Mouse (Mus musculus) cerebellum, postnatal 14 days (tissue): ENCODE data around the gene Use1.

Experiments used
- DNase-seq, 2 experiments: peaks; one replicate each; pipeline ENCODE4 v3.0.0; 2021; ENCODE audit warnings: mixed read lengths in 2 of 2

Use1 gene

GRCm38 (mm10) chr8:71403107-71403885 lies 36.6 kb downstream of the Use1 start:
- DNase-seq = no peak

- DNase-seq = no peak
Measured at GRCm38 (mm10) chr8:71404011-71404410, 37.4 kb downstream of the Use1 start.

DNA sequence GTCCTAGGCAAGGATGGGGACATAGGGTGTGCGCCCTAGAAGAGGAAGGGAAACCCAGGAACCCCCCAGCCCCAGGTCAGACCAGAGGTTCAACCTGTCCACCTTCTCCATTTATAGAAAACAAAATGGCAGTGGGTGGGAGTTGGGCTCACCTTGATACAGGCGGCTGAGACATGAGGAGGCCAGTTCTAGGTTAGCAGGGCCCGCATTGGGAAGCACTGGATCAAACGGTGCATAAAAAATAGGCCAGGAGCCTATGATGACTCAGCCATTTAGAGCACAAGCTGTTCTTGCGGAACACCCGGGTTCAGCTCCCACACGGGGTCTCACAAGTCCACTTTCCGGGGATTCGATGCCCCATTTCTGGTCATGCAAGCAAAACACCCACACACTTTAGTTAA lies 38.3 kb downstream of the Use1 start:
- DNase-seq = no peak

DNA sequence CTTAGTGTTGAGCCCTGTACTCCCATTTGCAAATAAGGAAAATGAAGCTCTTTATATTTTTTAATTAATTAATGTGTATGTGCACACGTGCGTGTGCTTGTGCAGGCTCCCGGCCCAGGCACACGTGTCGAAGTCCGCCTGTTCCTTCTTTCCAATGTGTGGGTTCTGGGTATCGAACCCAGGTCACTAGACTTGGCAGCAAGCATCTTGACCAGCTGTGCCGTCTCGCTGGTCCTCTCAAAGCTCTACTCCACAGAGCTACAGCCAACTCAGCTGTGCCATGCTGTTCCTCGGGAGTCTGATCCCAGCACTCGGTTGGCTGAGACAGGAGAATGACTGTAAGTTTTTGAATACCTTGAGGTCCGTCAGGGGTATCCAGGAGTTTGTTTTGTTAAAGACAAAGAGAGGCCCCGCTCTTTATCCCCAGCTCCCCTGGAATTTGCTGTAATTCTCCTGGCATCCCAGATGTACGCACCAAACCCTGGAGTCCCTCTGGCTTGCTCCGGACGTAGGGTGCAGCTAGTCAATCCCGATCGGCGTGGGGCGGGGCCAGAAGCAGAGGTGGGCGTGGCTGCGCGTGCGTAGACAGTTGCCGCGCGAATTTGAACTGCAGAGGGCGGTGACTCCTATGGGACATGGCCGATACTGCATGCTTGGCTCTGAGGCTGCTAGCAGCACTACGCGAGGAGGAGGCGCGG lies 38.9 kb downstream of the Use1 start, which contains the start of gene Ankle1:
Ankle1 (plus strand) TSS at position 610 of the 698 bp plus-strand sequence.
- DNase-seq = peak; percentile 96 to 98

DNA sequence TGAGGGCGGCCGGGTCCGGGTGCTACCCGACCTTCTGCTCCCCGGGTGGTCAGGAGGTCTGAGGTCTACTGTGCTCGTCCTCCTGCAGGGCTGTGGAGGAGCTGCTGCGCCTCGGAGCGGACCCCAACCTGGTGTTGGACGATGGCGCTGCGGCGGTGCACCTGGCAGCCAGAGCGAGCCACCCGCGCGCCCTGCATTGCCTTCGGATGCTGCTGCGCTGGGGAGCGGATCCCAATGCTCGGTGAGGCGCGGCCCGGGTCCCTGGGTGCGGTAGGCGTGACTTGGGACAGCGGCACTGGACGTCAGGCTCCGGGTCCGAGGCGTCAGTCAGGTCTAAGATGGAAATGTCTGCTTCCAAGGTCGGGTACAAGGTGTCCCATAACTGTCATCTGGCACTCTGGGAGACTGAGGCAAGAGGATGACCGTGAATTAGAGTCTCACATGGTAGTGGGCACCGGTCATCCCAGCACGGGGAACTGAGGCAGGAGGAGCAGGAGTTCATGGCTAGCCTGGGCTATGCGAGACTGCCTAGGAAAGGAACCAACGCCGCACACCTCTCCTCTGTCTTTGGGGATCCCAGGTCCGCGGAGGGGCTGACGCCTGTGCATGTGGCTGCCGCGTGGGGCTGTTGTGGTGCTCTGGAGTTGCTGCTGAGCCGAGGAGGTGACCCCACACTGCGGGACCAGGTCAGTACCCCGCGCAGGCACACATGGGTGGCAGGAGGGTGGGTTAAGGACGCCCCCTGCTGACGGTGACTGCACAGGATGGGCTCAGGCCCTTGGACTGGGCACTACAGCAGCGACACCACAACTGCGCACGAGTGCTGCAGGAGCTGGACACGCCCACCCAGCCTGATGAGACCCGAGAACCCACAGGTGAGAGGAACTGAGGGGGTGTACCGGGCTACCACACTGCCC lies 39.7 kb downstream of the Use1 start:
- DNase-seq = peak in 1 of 2 experiments; percentile 69

DNA sequence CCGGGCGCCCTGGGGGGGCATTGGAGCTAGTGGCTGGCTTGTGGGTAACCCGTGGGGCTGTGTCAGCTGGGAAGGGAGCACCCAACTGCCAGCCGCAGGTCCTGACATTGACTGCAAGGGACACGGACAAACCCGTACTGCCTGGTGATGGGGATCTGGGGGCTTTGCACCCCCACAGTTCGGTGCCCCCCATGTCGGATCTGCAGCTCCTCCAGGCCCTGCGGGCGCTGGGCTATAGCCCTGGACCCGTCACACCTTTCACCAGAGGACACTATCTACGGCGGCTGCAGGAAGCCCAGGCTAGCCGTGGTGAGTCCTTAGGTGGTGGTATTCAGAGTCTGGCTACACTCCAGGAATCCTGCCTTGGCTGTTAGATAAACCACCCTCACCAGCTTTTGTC lies 40.8 kb downstream of the Use1 start:
- no peak for DNase-seq

GRCm38 (mm10) chr8:71408231-71408630 lies 41.6 kb downstream of the Use1 start:
- DNase-seq = no peak

DNA sequence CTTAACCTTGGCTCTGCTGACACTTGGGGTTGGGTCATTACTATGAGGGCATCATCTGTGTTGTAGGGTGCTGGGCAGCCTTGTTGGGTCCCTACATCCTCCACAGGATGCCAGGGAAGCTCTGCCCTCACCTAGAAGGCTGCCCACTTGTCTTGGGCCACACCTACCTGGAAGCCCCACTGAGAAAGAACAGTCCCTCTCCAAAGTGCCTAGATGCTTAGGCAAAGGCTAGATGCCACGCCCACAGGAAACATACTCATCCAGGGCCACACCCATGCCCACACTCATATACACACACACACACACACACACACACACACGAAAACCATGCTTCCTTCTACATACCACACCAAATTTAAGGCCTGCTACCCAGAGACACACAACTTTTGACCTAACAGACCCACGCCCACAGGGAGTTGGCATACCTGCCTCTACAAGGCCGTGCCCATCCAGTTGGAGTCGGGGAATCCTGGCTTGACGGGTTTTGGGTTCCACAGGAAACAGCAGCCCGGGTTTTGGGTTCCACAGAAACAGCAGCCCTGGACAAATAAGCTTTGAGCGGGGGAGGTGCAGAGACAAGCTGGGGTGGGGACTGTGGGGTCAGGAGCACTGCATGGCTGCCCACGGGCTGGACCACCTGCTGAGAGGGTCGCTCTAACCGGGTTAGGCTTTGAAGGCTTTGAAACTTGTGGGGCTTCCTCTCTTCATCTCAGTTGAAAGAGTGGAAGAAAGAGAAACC lies 45.1 kb downstream of the Use1 start:
- DNase-seq = no peak
